Mouse (Mus musculus): ENCODE measurements around the gene Tekt3.

DNA sequence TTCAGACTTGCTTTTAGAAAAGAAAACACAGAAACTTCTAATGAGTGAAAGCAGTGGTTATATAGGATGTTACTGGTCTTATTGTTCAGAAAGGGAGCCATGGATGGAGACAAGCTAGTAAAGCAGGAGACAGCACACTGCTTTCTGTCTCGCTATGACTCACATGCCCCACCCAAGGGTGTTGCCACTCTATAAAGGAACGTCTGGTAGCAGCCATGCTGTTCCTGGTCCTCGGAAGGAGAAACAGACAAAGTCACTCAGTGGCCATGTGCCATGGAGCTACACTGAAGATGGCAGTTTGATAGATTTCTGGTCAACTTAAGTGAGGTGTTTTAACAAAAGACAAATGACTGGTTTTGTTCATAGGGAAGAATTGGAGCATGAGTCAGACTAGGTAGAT lies 37.9 kb downstream of the Tekt3 start:
- TF ChIP-seq CTCF (IDR thresholded peaks at IDR 0.05) (no peak), POLR2A (IDR thresholded peaks at IDR 0.05; ENCODE audit: insufficient read depth, low read depth, low read length) (no peak)
